Mouse (Mus musculus) cerebellum, adult 2 months (tissue): Measurements from ENCODE around the gene Rangap1. TPM values are rescaled to one million over a fixed set of nuclear protein-coding genes. Genes with fewer than 3 reads are reported as not detected.

ENCODE experiments used
- DNase-seq, 2 experiments: peaks; one replicate each; pipeline ENCODE4 v3.0.0; 2021
- H3K27ac ChIP-seq: fragments of 200-500 bp; 2 replicates; pipeline ENCODE4 v1.5.1; 2012; ENCODE audit warnings: low read length, control low read depth, inconsistent platforms; ENCODE audit not compliant: insufficient read depth
- H3K27me3 ChIP-seq: fragments of 200-500 bp; 2 replicates; pipeline ENCODE4 v1.6.1; 2012; ENCODE audit warnings: inconsistent platforms, mild to moderate bottlenecking, low read length, moderate library complexity; ENCODE audit not compliant: control insufficient read depth, insufficient read depth
- H3K4me1 ChIP-seq: fragments of 200-500 bp; 2 replicates; pipeline ENCODE4 v1.6.1; 2011; ENCODE audit warnings: low read length; ENCODE audit not compliant: control insufficient read depth, insufficient read depth
- H3K4me3 ChIP-seq: fragments of 200-500 bp; replicated peaks from 2 replicates; pipeline ENCODE3; 2011; ENCODE audit warnings: mild to moderate bottlenecking, low read depth, low read length, control low read depth; ENCODE audit not compliant: insufficient read depth
- CTCF ChIP-seq: fragments of 200-500 bp; IDR thresholded peaks from 2 replicates; pipeline ENCODE4 v1.5.1; 2011; ENCODE audit warnings: low read depth, mild to moderate bottlenecking, control low read depth, low read length, moderate library complexity, borderline replicate concordance; ENCODE audit not compliant: insufficient read depth
- POLR2A ChIP-seq: fragments of 200-500 bp; IDR thresholded peaks from 2 replicates; pipeline ENCODE4 v1.6.1; 2011; ENCODE audit warnings: low read length, control low read depth, borderline replicate concordance; ENCODE audit not compliant: insufficient read depth
- WGBS: fragments of 180-500 bp; shearing (Covaris S2); methylation state at CpG from one replicate; pipeline ENCODE4 v1.1.7; 2018; 5-methylcytosine and 5-hydroxymethylcytosine counted together
- polyA plus RNA-seq: library from polyadenylated mRNA; depleted of rRNA; stranded (reverse); fragments of >200 nt; gene quantifications from 2 replicates; pipeline ENCODE4 v1.2.3, GENCODE M21; 2012; rRNA removed

Gene Rangap1
- 102 and 113 TPM in 2 replicates for polyA plus RNA-seq

DNA sequence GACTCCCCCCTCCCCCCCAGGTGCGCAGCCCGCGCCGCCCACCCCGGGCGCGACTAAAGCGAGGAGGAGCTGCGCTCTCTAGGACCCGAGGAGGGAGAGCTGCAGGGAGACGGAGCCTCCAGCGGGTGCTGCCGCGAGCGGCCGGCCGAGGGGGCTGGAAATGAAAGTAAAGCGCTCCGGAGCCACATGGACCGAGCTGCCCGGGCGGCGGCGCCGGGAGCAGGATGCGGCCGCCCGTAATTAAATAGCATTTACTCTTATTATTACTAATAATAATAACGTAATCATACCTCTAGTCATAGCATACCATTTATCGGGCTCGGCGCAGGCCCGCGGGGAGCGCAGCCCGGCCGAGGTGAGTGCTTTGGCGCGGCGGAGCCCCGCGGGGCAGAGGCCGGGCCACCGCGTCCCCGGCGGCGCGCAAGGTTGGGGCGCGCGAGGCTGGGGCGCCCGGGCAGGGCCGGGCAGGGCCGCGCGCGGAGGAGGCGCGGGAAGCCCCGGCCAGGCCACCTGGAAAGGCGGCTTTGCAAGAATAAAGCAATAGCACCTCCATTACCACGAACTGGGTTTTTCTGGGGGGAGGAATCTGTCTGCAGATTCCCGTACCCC is at the start of gene Rangap1, which contains the start of gene Zc3h7b:
Rangap1 (minus strand) TSS at position 539 of the 609 bp plus-strand sequence.
Zc3h7b (plus strand) TSS at position 66 of the 609 bp plus-strand sequence.
- TF ChIP-seq CTCF (no peak), POLR2A (peak; percentile 44; the same call in 1 of the 2 replicates)
- DNase-seq = peak; percentile 78 to 79
- H3K27ac ChIP-seq = peak within 1 kb of the TSS; percentile 86
- peaks cover 12% of the 10 kb centered on the region for H3K4me1 ChIP-seq
- peak within 1 kb of the TSS; percentile 97 for H3K4me3 ChIP-seq
- H3K27me3 ChIP-seq = no peaks in the 10 kb centered on the region
- under 1% methylated on average over 63 of the region's 65 CpGs for WGBS

DNA sequence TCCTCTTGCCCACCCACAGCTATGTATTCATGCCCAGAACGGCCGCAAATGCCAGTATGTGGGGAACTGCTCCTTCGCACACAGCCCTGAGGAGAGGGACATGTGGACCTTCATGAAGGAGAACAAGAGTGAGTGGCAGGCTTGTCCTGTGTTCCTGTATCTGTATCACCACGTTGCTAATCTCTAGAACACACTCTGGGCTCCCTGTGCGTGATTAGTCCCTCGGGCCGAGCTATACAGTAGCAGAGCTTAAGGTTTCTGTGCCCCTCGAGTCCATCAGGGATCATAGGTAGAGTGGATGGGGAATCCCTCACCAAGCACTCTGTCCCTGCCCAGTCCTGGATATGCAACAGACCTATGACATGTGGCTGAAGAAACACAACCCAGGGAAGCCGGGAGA is 47.1 kb upstream of the Rangap1 start:
- Histone ChIP-seq H3K4me3 (no peak overlapping the region), H3K27me3 (no peaks in the 10 kb centered on the region), H3K27ac (no peak overlapping the region), H3K4me1 (no peaks in the 10 kb centered on the region; the same call in 1 of the 2 replicates)
- DNase-seq = no peak
- TF ChIP-seq POLR2A (no peak), CTCF (no peak)
- WGBS = 89% methylated on average over 9 of the region's 9 CpGs

DNA sequence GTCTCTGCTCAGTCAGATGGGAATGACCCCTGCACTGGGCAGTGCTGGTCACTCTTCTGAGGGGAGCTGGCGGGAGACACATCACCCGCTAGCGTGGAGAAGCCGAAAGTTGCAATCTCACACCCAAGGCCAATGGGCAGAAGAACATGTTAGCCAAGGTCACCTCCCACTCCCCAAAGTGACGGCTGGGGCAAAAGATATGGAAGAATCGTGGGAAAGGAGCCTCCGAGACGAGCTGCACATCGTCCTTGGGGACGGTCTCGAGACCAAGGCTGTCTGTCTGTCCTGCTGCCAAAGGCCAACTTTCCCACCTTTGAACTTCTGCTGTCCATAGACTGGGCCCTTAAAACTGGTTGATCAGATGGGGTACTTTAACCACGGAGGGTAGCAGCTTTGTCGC is 42.2 kb upstream of the Rangap1 start:
- WGBS = 96% methylated on average over 13 of the region's 13 CpGs
- H3K27me3 ChIP-seq = no peaks in the 10 kb centered on the region
- no peak overlapping the region for H3K27ac ChIP-seq
- DNase-seq = no peak
- peaks cover 13% of the 10 kb centered on the region for H3K4me1 ChIP-seq
- no peak overlapping the region for H3K4me3 ChIP-seq
- TF ChIP-seq CTCF (no peak), POLR2A (no peak)

DNA sequence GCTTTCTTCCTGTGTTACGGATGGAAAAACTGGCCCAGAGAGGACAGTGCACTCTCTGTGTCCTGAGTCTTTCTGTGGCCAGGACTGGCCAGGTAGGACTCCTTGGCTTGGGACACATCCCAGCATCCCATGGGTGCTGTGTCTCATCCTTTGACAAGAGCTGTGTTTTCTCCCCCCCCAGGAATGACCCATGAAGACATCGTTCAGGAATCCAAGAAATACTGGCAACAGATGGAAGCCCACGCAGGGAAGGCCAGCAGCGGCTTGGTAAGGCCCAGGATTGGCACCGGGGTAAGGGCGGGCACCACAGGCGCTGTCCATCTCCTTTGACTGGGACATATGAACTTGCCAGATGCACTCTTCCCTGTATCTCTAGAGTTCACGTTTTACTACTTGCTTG is 40.4 kb upstream of the Rangap1 start:
- Histone ChIP-seq H3K4me3 (no peak overlapping the region), H3K4me1 (peaks cover 25% of the 10 kb centered on the region), H3K27ac (peak overlapping the region; percentile 38), H3K27me3 (no peaks in the 10 kb centered on the region)
- 11% methylated on average over 8 of the region's 8 CpGs for WGBS
- peak; percentile 56 to 73 for DNase-seq
- TF ChIP-seq POLR2A = no peak
- TF ChIP-seq CTCF = no peak

DNA sequence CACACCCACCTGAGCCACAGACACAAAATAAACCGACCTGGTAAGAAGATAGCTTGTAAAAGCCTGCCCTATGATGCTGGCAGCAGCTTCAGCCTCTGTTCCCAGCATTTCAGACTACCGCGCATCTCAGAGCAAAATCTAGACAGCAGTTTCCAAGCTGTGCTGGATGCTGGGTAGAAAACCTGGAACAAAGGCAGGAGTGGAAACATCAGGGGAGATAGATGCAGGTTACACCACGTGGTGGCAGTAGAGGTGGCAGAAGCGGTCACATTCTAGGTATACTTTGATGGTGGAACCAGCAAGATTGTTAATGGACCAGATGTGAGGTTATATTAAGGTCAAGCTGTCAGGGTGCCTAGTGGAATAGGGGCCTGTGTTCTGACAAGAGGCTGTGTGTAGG is 39.4 kb upstream of the Rangap1 start:
- H3K4me1 ChIP-seq = peaks cover 25% of the 10 kb centered on the region
- 51% methylated on average over 5 of the region's 5 CpGs for WGBS

DNA sequence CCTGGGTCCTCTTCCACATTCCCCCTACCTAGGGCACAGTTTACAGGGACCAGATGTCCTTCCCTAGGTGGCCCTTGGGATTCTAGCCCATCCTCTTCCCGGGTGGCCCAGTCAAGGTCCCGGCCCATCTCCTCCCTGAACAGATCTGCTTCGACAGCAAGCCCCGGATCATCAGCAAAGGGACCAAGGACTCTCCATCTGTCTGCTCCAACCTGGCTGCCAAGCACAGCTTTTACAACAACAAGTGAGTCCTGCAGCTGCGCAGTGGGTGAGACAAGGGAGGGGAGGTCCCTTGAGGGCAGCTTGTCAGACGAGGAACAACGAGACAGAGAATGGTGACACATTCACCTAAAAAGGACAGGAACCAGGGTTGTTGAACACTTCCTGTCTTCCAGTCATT is 36.5 kb upstream of the Rangap1 start:
- TF ChIP-seq CTCF = no peak
- Histone ChIP-seq H3K4me3 (no peak overlapping the region), H3K4me1 (peaks cover 25% of the 10 kb centered on the region), H3K27ac (peak overlapping the region; percentile 48; the same call in 1 of the 2 replicates), H3K27me3 (no peaks in the 10 kb centered on the region)
- 13% methylated on average over 7 of the region's 7 CpGs for WGBS
- peak; percentile 63 to 71 for DNase-seq

More for the DNA sequence above, 39.4 kb upstream of the Rangap1 start:
- no peak overlapping the region for H3K4me3 ChIP-seq
- peak in 1 of 2 experiments; percentile 54 for DNase-seq
- H3K27ac ChIP-seq = peak overlapping the region; percentile 38; the same call in 1 of the 2 replicates
- no peaks in the 10 kb centered on the region for H3K27me3 ChIP-seq
- TF ChIP-seq CTCF (peak; percentile 64; the same call in 1 of the 2 replicates), POLR2A (no peak)

DNA sequence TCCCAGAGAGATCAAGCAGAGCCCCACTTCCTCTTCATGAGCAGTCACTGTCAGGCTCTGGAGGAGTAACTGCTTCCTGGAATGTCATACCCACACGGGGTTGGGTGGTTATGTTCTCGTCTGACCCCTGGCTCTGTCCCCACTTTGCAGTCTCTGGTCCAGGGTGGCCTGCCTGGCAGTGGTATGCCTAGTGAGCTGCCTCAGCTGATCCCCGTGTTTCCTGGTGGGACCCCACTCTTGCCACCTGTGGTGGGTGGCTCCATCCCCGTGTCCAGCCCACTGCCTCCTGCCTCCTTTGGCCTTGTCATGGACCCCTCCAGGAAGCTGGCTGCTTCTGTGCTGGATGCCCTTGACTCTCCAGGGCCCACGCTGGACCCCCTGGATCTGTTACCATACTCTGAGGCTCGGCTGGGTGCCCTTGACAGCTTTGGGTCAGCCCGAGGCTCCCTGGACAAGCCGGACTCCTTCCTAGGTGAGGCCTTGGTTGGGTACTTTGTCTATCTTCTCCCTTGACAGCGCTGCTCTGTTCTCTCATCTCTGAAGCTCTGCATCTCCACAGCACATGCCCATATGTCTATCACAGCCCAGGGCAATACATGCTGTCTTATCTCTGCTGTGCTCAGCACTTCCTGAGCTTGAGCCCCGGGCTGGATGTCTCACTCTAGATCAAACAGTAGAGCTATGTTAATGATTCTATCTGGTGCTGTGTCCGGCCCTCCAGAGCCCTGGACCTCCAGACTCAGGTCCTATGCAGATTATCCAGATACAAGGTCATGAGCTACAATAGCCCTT is 31.5 kb upstream of the Rangap1 start:
- H3K27ac ChIP-seq = no peak overlapping the region
- H3K4me1 ChIP-seq = peaks cover 22% of the 10 kb centered on the region
- TF ChIP-seq POLR2A (no peak), CTCF (no peak)
- no peak overlapping the region for H3K4me3 ChIP-seq
- H3K27me3 ChIP-seq = no peaks in the 10 kb centered on the region
- no peak for DNase-seq
- 82% methylated on average over 11 of the region's 11 CpGs for WGBS

DNA sequence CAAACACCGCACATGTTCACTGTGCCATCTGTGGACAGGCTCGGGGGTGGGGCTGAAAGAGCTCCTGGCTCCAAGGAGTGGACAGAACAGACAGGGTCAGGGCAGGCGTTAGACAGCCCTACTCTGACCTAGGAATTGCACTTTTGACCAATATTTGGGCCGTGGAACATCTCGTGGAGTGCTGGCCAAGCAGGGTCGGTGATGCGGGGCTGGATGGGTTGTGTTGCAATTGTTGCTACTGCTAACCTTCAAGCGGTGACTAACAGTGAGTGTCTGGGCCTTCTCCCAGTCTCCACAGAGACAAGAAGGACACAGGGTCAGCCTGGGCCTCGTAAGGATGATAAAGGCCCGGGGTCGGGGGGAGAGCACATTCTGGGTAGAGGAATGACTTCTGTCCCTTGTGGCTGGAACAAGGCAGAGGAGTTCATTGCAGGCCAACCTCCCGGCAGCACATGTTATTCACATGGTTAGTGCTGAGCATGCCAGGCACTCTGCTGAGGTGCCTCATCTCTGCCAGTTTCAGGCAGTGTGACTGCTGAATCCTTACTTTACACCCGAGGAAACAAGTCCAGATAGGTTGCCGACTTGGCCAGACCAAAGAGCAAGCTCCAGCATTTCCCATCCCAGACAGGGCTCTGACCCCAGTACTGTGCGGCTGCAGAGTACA is 29.3 kb upstream of the Rangap1 start:
- peak; percentile 57 to 71 for DNase-seq
- Histone ChIP-seq H3K4me1 (peaks cover 15% of the 10 kb centered on the region), H3K27me3 (no peaks in the 10 kb centered on the region), H3K4me3 (no peak overlapping the region), H3K27ac (no peak overlapping the region)
- 34% methylated on average over 15 of the region's 15 CpGs for WGBS
- TF ChIP-seq POLR2A (no peak), CTCF (no peak)
